24 mouse cellular contexts compared by ENCODE assay signal in the genomic region with DNA sequence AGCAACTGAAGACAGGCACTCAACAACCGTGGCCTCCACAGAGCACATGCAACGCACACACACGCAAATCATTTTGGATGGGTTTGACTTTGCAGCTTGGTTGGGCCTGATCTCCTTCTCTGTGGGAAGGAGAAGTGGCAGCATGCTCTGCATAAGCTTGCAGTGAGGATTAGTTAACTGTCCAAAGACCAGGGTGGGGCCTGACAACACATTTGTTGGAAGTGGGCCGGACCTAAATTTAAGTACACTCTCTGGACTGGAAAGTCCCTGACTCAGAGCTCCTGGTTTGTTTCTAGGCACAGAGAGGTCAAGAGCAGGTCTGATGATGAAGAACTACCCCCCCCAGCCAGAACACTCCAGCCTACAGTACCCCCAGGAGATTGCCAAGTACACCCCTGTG. TPM values are rescaled to one million over a fixed set of nuclear protein-coding genes. Genes with fewer than 3 reads are reported as not detected.
A peak's percentile ranks its signal among the peaks of the same experiment; 100 is the strongest.
DNase-seq lines count a peak whose midpoint lies in the region; ATAC-seq lines count a peak whose summit lies in the region.
"Had no signal": no experiment of that assay in that cellular context is flagged by ENCODE, and none has a peak within 500 bp of the region (broad histone marks: within the 10 kb centered on the region; RNA-seq: fewer than 3 reads in every experiment).

No protein-coding gene starts in this region.

- intact Hi-C loops in gastrocnemius, postnatal 14 days (cut with DNase I; ENCODE audit: low total_unique reads): no loop called here
- intact Hi-C loops in heart, postnatal 14 days (cut with DNase I): no loop called here

- DNase-seq in gastrocnemius, adult 18-20 months (ENCODE audit: low spot score): peak; percentile 66
- no peak for DNase-seq in gastrocnemius, postnatal 14 days
- DNase-seq in heart, postnatal 14 days: no peak
- DNase-seq in urinary bladder, postnatal 14 days (ENCODE audit: low spot score): peak; percentile 28
- no peak for DNase-seq in urinary bladder, postnatal 4 days (ENCODE audit: low spot score in 2 of 2)
- no peak for DNase-seq in left cerebral cortex, adult 8-10 months (ENCODE audit: low spot score in 2 of 2)
- DNase-seq: adrenal gland, postnatal 25 days; B cell, adult 2 months; cerebellum, postnatal 36 days; gastrocnemius, postnatal 36 days; kidney, adult 8-10 months; layer of hippocampus, adult 9-11 months; lung, adult 18-20 months; spleen, adult 18-20 months; thymus, postnatal 4 days had no signal

- H3K9me3 ChIP-seq in heart, embryonic 13.5 days: no peaks in the 10 kb centered on the region
- H3K9me3 ChIP-seq: embryonic facial prominence, embryonic 15.5 days; limb, embryonic 10.5 days; midbrain, embryonic 12.5 days; neural tube, embryonic 12.5 days had no signal

- no peak overlapping the region for H3K9ac ChIP-seq in heart, embryonic 13.5 days
- H3K9ac ChIP-seq: embryonic facial prominence, embryonic 15.5 days; hindbrain, embryonic 14.5 days; midbrain, embryonic 12.5 days; neural tube, embryonic 12.5 days had no signal

- peaks cover 60% of the 10 kb centered on the region for H3K4me1 ChIP-seq in heart, embryonic 13.5 days

- H3K4me3 ChIP-seq in heart, embryonic 13.5 days: no peak overlapping the region
- H3K4me3 ChIP-seq: embryonic facial prominence, embryonic 15.5 days; left cerebral cortex, adult 2 months; limb, embryonic 10.5 days; midbrain, embryonic 12.5 days; neural tube, embryonic 12.5 days had no signal

- no peaks in the 10 kb centered on the region for H3K27me3 ChIP-seq in heart, embryonic 13.5 days (replicated peaks)
- H3K27me3 ChIP-seq: embryonic facial prominence, embryonic 15.5 days; midbrain, embryonic 12.5 days; neural tube, embryonic 12.5 days had no signal

- peaks cover 9% of the 10 kb centered on the region; the same call in 1 of the 2 replicates for H3K36me3 ChIP-seq in heart, embryonic 13.5 days
- H3K36me3 ChIP-seq: embryonic facial prominence, embryonic 15.5 days; limb, embryonic 10.5 days; midbrain, embryonic 12.5 days; neural tube, embryonic 12.5 days had no signal

- no peak overlapping the region for H3K4me2 ChIP-seq in heart, embryonic 13.5 days
- H3K4me2 ChIP-seq: embryonic facial prominence, embryonic 15.5 days; hindbrain, embryonic 14.5 days; liver, embryonic 11.5 days; midbrain, embryonic 12.5 days; neural tube, embryonic 12.5 days had no signal

- H3K27ac ChIP-seq in heart, embryonic 13.5 days (replicated peaks): 0 out of 2 replicates have a peak overlapping the region, but pooled peaks have one; percentile 4
- H3K27ac ChIP-seq: embryonic facial prominence, embryonic 15.5 days; hindbrain, embryonic 14.5 days; left cerebral cortex, adult 2 months; limb, embryonic 10.5 days; macrophage; midbrain, embryonic 12.5 days; neural tube, embryonic 12.5 days had no signal

- ATAC-seq in heart, embryonic 13.5 days (ENCODE audit: extremely low read depth, insufficient number of reproducible peaks, low FRiP score, low TSS enrichment): no peak

- WGBS in heart, embryonic 13.5 days: 84% methylated on average over 4 of the region's 4 CpGs

RNA-seq across cellular contexts. Expression of a gene that starts 18.8 kb away (rescaled TPM):
- total RNA-seq in gastrocnemius, adult 18-20 months (2021): 100 to 1,000 TPM in 1 of 2 experiments, 10 to 100 TPM in 1; 95.5 to 103 TPM
- 10 to 100 TPM; 83.5 to 84.2 TPM for total RNA-seq in gastrocnemius, postnatal 14 days (2021)
- polyA plus RNA-seq in heart, embryonic 13.5 days (2015; fragmentation: Nextera tagmentation; extraction: Ambion mirVana): 175 and 191 TPM in 2 replicates
- total RNA-seq in heart, postnatal 14 days (2021): 100 to 1,000 TPM; 129 to 130 TPM
- 10 to 100 TPM; 58.0 to 65.8 (median 61.4) TPM for total RNA-seq in left cerebral cortex, adult 8-10 months (2022)

RNA-seq across cellular contexts. Expression of a gene that starts 27.9 kb away (rescaled TPM):
- total RNA-seq in gastrocnemius, adult 18-20 months (2021): 10 to 100 TPM; 38.8 to 48.7 TPM
- total RNA-seq in gastrocnemius, postnatal 14 days (2021): 10 to 100 TPM; 32.7 to 38.4 TPM
- polyA plus RNA-seq in heart, embryonic 13.5 days (2015; fragmentation: Nextera tagmentation; extraction: Ambion mirVana): 26.6 and 30.0 TPM in 2 replicates
- total RNA-seq in heart, postnatal 14 days (2021): 10 to 100 TPM; 55.6 to 66.5 TPM
- total RNA-seq in left cerebral cortex, adult 8-10 months (2022): 10 to 100 TPM; 71.7 to 74.7 (median 73.3) TPM

RNA-seq across cellular contexts. Expression of a gene that starts 54.0 kb away (rescaled TPM):
- 10 to 100 TPM; 11.1 to 12.7 TPM for total RNA-seq in gastrocnemius, adult 18-20 months (2021)
- 10 to 100 TPM; 18.7 to 21.6 TPM for total RNA-seq in gastrocnemius, postnatal 14 days (2021)
- polyA plus RNA-seq in heart, embryonic 13.5 days (2015; fragmentation: Nextera tagmentation; extraction: Ambion mirVana): 85.7 and 86.0 TPM in 2 replicates
- total RNA-seq in heart, postnatal 14 days (2021): 10 to 100 TPM; 27.3 to 30.5 TPM
- total RNA-seq in left cerebral cortex, adult 8-10 months (2022): 10 to 100 TPM; 59.1 to 73.2 (median 66.7) TPM

Comparison
In these comparisons a context has a peak if more than half of its experiments do, and no peak if none do; other contexts are left out.
1. DNase-seq: peak in gastrocnemius, adult 18-20 months (single experiment) and urinary bladder, postnatal 14 days (single experiment); none in gastrocnemius, postnatal 14 days (single experiment), heart, postnatal 14 days (0 of 2), urinary bladder, postnatal 4 days (0 of 2) and left cerebral cortex, adult 8-10 months (0 of 2).